Mouse (Mus musculus) embryonic facial prominence, embryonic 11.5 days (tissue): ENCODE data around the gene Rpl6. TPM values are rescaled to one million over a fixed set of nuclear protein-coding genes. Genes with fewer than 3 reads are reported as not detected.
"Not testable (repeated sequence)": the region's sequence is repeated elsewhere in the genome, so short reads cannot be mapped to it uniquely, and the experiment has no call there.

Source experiments
- ATAC-seq: fragments of 200-750 bp; cut with Nextera tagmentation; replicated peaks from 2 replicates; pipeline ENCODE4 v1.8.0; 2017; ENCODE audit warnings: low read depth; ENCODE audit not compliant: insufficient number of reproducible peaks, low FRiP score, low TSS enrichment
- DNase-seq: peaks from one replicate; pipeline ENCODE4 v3.0.0-alpha.2; 2015; ENCODE audit warnings: low spot score
- H3K27ac ChIP-seq: fragments of 300-500 bp; sonication (generic); replicated peaks from 2 replicates; pipeline ENCODE4 v1.5.1; 2014; ENCODE audit warnings: mild to moderate bottlenecking, low read depth, low read length, control low read depth
- H3K27me3 ChIP-seq: fragments of 300-500 bp; sonication (generic); 2 replicates; pipeline ENCODE4 v1.6.1; 2014; ENCODE audit warnings: mild to moderate bottlenecking, low read length, moderate library complexity, mixed read lengths; ENCODE audit not compliant: control insufficient read depth, insufficient read depth
- H3K36me3 ChIP-seq: fragments of 300-500 bp; sonication (generic); replicated peaks from 2 replicates; pipeline ENCODE4 v1.6.1; 2014; ENCODE audit warnings: low read depth, mild to moderate bottlenecking, low read length, moderate library complexity, mixed read lengths; ENCODE audit not compliant: control insufficient read depth, insufficient read depth
- H3K4me1 ChIP-seq: fragments of 300-500 bp; sonication (generic); 2 replicates; pipeline ENCODE4 v1.6.1; 2014; ENCODE audit warnings: low read length, mixed read lengths; ENCODE audit not compliant: control insufficient read depth, insufficient read depth
- H3K4me2 ChIP-seq: fragments of 300-500 bp; sonication (generic); 2 replicates; pipeline ENCODE4 v1.6.1; 2014; ENCODE audit warnings: low read depth, mild to moderate bottlenecking, control low read depth, low read length, moderate library complexity
- H3K4me3 ChIP-seq: fragments of 300-500 bp; sonication (generic); 2 replicates; pipeline ENCODE4 v1.5.1; 2014; ENCODE audit warnings: low read depth, low read length, control low read depth
- H3K9ac ChIP-seq: fragments of 300-500 bp; sonication (generic); replicated peaks from 2 replicates; pipeline ENCODE4 v1.6.1; 2014; ENCODE audit warnings: mild to moderate bottlenecking, control low read depth, low read length
- H3K9me3 ChIP-seq: fragments of 300-500 bp; sonication (generic); replicated peaks from 2 replicates; pipeline ENCODE4 v1.6.1; 2016; ENCODE audit warnings: mild to moderate bottlenecking, low read length, inconsistent platforms, mixed read lengths; ENCODE audit not compliant: control insufficient read depth
- WGBS: fragments of 180-500 bp; shearing (Covaris S2); extraction: QIAGEN DNeasy Blood & Tissue Kit; methylation state at CpG from one replicate; pipeline ENCODE4 v1.1.7; 2014; 5-methylcytosine and 5-hydroxymethylcytosine counted together
- polyA plus RNA-seq: library from polyadenylated mRNA; unstranded; fragments of >200 nt; fragmentation: Nextera tagmentation; extraction: Ambion mirVana; gene quantifications from 2 replicates; pipeline ENCODE4 v1.2.1, GENCODE M21; 2014

Rpl6 gene
- polyA plus RNA-seq, 1 experiment from 2014 or later = 796 TPM

DNA sequence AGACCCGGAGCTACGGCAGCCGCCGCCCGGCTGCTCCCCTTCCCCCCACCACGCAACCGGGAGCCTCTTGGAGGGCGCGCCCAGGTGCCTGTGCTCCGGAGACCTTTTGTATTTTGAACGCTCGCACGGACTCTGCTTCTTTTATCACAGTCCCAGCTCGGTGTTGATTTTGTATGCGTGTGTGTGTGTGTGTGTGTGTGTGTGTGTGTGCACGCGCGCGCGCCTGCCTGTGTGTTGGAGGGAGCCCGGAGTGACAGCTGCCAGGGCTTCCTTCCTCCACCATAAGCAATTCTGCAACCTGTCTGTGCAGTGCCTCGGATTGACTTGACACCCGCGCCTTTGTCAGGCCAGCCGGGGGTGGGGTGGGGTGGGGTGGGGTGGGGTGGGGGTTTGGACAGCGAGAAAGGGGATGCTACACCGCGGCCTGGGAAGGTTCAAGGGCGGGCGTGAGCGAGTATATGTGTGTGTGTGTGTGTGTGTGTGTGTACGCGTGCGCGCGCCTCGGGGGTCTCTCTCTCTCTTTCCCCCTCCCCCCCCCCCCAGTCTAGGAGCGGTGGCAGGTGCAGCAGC lies 16.5 kb downstream of the Rpl6 start:
- ATAC-seq = 0 out of 2 replicates have a peak, but pooled peaks have one; percentile 30
- under 1% methylated on average over 37 of the region's 38 CpGs for WGBS
- H3K4me1 ChIP-seq = no peaks in the 10 kb centered on the region; the same call in 1 of the 2 replicates
- H3K27ac ChIP-seq = peak overlapping the region; percentile 67; the same call in 1 of the 2 replicates
- H3K9me3 ChIP-seq = no peaks in the 10 kb centered on the region
- no peaks in the 10 kb centered on the region for H3K36me3 ChIP-seq
- peak overlapping the region; percentile 83 for H3K9ac ChIP-seq
- H3K4me3 ChIP-seq = peak overlapping the region; percentile 94
- H3K4me2 ChIP-seq = peak overlapping the region; percentile 79
- no peaks in the 10 kb centered on the region for H3K27me3 ChIP-seq
- no peak for DNase-seq

DNA sequence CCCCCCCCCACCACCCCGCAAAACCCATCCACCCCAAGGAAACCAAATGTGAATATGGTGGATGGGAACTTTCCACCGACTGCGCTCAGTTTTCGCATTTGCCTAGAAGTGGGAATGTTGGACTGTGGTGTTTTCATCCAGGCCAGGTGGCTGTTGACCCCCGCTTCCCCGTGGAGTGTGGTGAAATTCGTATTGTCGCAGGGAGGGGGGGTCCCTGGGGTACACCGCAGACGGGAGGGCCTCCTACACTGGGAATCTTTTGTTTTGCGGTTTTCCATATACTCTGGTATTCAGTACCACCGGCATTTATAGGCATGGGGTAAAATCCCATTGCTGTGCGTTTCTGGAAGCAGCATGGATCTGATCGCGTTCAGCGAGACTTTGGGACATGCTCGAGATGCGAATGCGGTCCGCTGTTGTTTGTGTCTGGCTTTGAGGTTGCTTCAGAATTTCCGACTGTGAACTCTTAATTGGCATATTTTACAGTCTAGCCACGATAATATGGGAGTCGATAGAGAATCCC lies 17.1 kb downstream of the Rpl6 start:
- no peaks in the 10 kb centered on the region for H3K9me3 ChIP-seq
- ATAC-seq = 0 out of 2 replicates have a peak, but pooled peaks have one; percentile 3
- no peak overlapping the region for H3K27ac ChIP-seq
- no peaks in the 10 kb centered on the region for H3K36me3 ChIP-seq
- WGBS = 18% methylated on average over 23 of the region's 23 CpGs
- H3K27me3 ChIP-seq = no peaks in the 10 kb centered on the region
- H3K9ac ChIP-seq = peak overlapping the region; percentile 83
- H3K4me2 ChIP-seq = peak overlapping the region; percentile 79
- DNase-seq = no peak
- H3K4me3 ChIP-seq = peak overlapping the region; percentile 94
- no peaks in the 10 kb centered on the region; the same call in 1 of the 2 replicates for H3K4me1 ChIP-seq

DNA sequence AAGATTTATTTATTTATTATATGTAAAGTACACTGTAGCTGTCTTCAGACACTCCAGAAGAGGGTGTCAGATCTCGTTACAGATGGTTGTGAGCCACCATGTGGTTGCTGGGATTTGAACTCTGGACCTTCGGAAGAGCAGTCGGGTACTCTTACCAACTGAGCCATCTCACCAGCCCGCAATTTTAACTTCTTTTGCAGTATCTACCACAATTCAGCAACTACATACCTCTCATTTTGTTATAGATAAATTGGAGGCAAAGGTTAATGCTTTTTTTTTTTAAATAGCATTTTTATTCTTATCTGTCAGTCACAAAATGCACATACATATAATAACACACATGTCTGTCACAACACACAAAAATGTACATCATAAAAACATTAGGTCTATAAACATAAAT lies 19.7 kb downstream of the Rpl6 start:
- not testable (repeated sequence) for H3K36me3 ChIP-seq, H3K27ac ChIP-seq, H3K4me1 ChIP-seq, H3K9me3 ChIP-seq, ATAC-seq, H3K4me3 ChIP-seq, H3K9ac ChIP-seq, H3K27me3 ChIP-seq, DNase-seq, H3K4me2 ChIP-seq
- 93% methylated on average over 3 of the region's 4 CpGs for WGBS

DNA sequence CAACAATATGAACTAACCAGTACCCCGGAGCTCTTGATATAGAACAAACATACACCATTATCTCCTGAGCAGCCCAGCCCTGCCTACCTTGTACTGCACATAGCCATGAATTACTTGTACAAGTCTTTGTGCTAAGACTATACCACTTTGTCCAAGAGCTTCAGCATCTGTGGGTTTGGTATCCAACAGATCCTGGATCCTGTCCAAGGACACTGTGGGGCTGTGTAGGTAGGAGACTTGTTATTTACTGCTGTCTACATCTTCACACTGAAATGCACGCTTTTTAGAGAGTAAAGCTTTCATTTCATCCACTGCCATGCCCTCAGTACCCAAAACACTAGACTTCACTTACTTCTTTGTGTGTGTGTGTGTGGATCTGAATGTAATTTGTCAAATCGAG lies 20.6 kb downstream of the Rpl6 start:
- Histone ChIP-seq H3K27ac (no peak overlapping the region), H3K4me3 (no peak overlapping the region), H3K36me3 (no peaks in the 10 kb centered on the region), H3K9ac (no peak overlapping the region), H3K4me2 (no peak overlapping the region), H3K27me3 (no peaks in the 10 kb centered on the region), H3K9me3 (no peaks in the 10 kb centered on the region), H3K4me1 (no peaks in the 10 kb centered on the region; the same call in 1 of the 2 replicates)
- no peak for DNase-seq
- no peak for ATAC-seq
- 91% methylated on average over 3 of the region's 3 CpGs for WGBS

DNA sequence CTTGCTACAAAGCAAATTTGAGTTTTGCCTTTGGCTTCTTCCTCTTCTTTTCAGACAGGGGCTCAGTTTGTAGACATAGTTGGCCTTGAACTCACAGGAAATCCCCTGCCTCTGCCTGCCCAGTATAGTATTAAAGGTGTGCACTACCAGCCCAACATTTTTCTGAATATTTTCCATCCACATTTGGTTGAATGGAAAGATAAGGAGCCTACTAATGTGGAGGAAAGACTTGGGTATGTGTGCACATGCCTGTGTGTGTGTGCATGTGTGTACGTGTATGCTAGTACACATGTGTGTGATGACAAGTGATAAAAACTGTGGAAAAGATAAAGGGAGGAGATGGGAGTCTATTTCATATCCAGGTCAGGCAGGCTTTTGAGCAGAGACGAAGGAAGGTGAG lies 21.6 kb downstream of the Rpl6 start:
- Histone ChIP-seq H3K4me1 (no peaks in the 10 kb centered on the region; the same call in 1 of the 2 replicates), H3K4me3 (no peak overlapping the region), H3K36me3 (no peaks in the 10 kb centered on the region), H3K27me3 (no peaks in the 10 kb centered on the region), H3K4me2 (no peak overlapping the region), H3K27ac (no peak overlapping the region), H3K9ac (no peak overlapping the region), H3K9me3 (no peaks in the 10 kb centered on the region)
- 91% methylated on average over 2 of the region's 2 CpGs for WGBS
- no peak for DNase-seq
- ATAC-seq = no peak

DNA sequence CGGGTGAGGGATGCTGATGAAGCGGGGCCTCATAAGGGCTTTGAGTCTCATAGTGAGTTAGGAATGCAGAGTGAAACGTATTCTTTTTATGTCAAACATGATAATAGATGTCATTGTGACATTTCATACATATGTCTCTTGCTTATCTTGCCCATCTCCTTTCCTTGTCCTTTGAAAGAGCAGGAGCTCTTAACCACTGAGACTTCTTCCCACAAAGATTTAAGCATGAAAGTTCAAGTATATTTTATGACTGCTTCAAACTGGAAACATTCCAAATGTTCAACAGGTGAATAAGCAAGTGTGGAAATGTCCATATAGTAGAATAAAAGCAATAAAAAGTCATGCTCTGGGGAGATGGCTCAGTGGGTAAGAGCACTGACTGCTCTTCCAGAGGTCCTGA lies 22.1 kb downstream of the Rpl6 start:
- ATAC-seq = no peak
- no peaks in the 10 kb centered on the region for H3K9me3 ChIP-seq
- no peaks in the 10 kb centered on the region; the same call in 1 of the 2 replicates for H3K4me1 ChIP-seq
- no peak overlapping the region for H3K27ac ChIP-seq
- H3K9ac ChIP-seq = no peak overlapping the region
- 72% methylated on average over 3 of the region's 3 CpGs for WGBS
- H3K4me2 ChIP-seq = no peak overlapping the region
- no peak overlapping the region for H3K4me3 ChIP-seq
- no peak for DNase-seq
- no peaks in the 10 kb centered on the region for H3K27me3 ChIP-seq
- no peaks in the 10 kb centered on the region for H3K36me3 ChIP-seq

DNA sequence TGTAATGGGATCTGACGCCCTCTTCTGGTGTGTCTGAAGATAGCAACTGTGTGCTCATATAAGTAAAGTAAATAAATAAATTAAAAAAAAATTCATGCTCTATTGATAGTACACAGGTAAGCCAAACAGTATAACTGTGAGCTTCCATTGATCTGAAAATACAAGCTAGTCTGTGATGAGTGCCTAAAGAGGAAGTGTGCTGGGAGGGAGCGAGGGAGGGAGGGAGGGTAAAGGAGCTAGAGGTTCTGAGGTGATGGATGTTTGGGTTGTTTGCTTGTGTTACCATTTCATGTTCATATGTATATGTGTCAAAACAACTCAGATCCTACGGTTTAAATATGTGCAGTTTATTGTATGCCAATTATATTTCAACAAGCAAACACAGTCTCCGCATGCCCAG lies 22.6 kb downstream of the Rpl6 start:
- Histone ChIP-seq H3K9me3 (no peaks in the 10 kb centered on the region), H3K4me1 (no peaks in the 10 kb centered on the region), H3K27ac (no peak overlapping the region), H3K9ac (no peak overlapping the region), H3K4me2 (no peak overlapping the region), H3K27me3 (no peaks in the 10 kb centered on the region), H3K4me3 (no peak overlapping the region), H3K36me3 (no peaks in the 10 kb centered on the region)
- ATAC-seq (no peak), DNase-seq (no peak)
- 88% methylated on average over 4 of the region's 4 CpGs for WGBS

DNA sequence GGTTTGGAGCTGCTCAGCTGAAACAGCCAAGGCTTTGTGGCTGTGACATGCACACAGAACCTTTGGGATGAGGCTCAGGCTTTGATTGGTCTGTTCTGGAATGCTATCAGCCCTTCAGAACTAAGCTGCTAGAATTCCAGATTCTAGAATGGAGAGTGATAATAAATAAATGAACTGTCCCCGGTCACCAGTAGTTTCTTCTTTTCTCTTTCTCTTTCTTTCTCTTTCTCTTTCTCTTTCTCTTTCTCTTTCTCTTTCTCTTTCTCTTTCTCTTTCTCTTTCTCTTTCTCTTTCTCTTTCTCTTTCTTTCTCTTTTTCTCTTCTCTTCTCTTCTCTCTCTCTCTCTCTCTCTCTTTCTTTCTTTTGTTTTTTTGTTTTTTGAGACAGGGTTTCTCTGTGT lies 23.0 kb downstream of the Rpl6 start:
- H3K4me3 ChIP-seq, H3K4me1 ChIP-seq, H3K27ac ChIP-seq, H3K9ac ChIP-seq, H3K36me3 ChIP-seq, ATAC-seq, H3K4me2 ChIP-seq, H3K9me3 ChIP-seq, H3K27me3 ChIP-seq, DNase-seq: not testable (repeated sequence)
- WGBS = 91% methylated on average over 1 of the region's 1 CpGs
